Mouse (Mus musculus) limb, embryonic 11.5 days (tissue): ENCODE measurements around the gene Denr. TPM values are rescaled to one million over a fixed set of nuclear protein-coding genes. Genes with fewer than 3 reads are reported as not detected.

Experiments used
- ATAC-seq: fragments of 200-750 bp; cut with Nextera tagmentation; 2 replicates; pipeline ENCODE4 v1.8.0; 2017; ENCODE audit warnings: low read depth; ENCODE audit not compliant: insufficient number of reproducible peaks, low FRiP score, low TSS enrichment
- DNase-seq: peaks from one replicate; pipeline ENCODE4 v3.0.0-alpha.2; 2015; ENCODE audit warnings: low spot score
- H3K27ac ChIP-seq: fragments of 300-500 bp; sonication (generic); replicated peaks from 2 replicates; pipeline ENCODE4 v1.5.1; 2014; ENCODE audit warnings: low read depth, mild to moderate bottlenecking, low read length
- H3K27me3 ChIP-seq: fragments of 300-500 bp; sonication (generic); 2 replicates; pipeline ENCODE4 v1.6.1; 2014; ENCODE audit warnings: mild to moderate bottlenecking, low read length, mixed read lengths; ENCODE audit not compliant: control insufficient read depth, insufficient read depth
- H3K36me3 ChIP-seq: fragments of 300-500 bp; sonication (generic); 2 replicates; pipeline ENCODE4 v1.6.1; 2014; ENCODE audit warnings: mild to moderate bottlenecking, low read length, moderate library complexity, mixed read lengths; ENCODE audit not compliant: control insufficient read depth, insufficient read depth
- H3K4me1 ChIP-seq: fragments of 300-500 bp; sonication (generic); 2 replicates; pipeline ENCODE4 v1.6.1; 2014; ENCODE audit warnings: low read length, mixed read lengths; ENCODE audit not compliant: control insufficient read depth, insufficient read depth
- H3K4me2 ChIP-seq: fragments of 300-500 bp; sonication (generic); 2 replicates; pipeline ENCODE4 v1.6.1; 2014; ENCODE audit warnings: low read depth, mild to moderate bottlenecking, moderate library complexity; ENCODE audit not compliant: severe bottlenecking
- H3K4me3 ChIP-seq: fragments of 300-500 bp; sonication (generic); 2 replicates; pipeline ENCODE4 v1.5.1; 2014; ENCODE audit warnings: low read depth, low read length
- H3K9ac ChIP-seq: fragments of 300-500 bp; sonication (generic); 2 replicates; pipeline ENCODE4 v1.6.1; 2014; ENCODE audit warnings: mild to moderate bottlenecking, low read length
- H3K9me3 ChIP-seq: fragments of 300-500 bp; sonication (generic); 2 replicates; pipeline ENCODE4 v1.6.1; 2016; ENCODE audit warnings: low read length; ENCODE audit not compliant: control insufficient read depth
- WGBS: fragments of 180-500 bp; shearing (Covaris S2); extraction: QIAGEN DNeasy Blood & Tissue Kit; methylation state at CpG from one replicate; pipeline ENCODE4 v1.1.7; 2014; 5-methylcytosine and 5-hydroxymethylcytosine counted together
- polyA plus RNA-seq: library from polyadenylated mRNA; unstranded; fragments of >200 nt; fragmentation: Nextera tagmentation; extraction: Ambion mirVana; gene quantifications from 2 replicates; pipeline ENCODE4 v1.2.1, GENCODE M21; 2014

The Denr gene
- polyA plus RNA-seq, 1 experiment from 2014 or later: 186 TPM

DNA sequence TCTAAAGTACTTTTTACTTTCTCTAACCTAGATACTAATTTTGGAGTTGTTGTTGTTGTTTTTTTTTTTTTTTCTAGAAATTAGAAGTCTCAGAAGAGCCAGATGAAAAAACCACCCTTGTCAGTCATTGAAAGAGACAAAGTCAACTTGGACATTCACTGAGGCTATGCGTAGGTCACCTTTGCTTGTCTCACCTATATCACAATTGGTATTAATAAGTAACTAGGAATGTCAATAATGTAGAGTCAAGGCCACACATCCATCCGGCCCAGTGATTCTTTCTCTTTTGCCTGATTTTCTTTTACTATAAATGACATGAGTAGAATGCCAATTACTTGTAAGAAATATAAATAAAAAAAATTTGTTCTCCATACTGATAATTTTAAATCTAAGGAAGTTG is 59.8 kb downstream of the Denr start:
- Histone ChIP-seq H3K27ac (no peak overlapping the region), H3K9me3 (no peaks in the 10 kb centered on the region), H3K9ac (no peak overlapping the region), H3K36me3 (no peaks in the 10 kb centered on the region), H3K4me1 (no peaks in the 10 kb centered on the region), H3K27me3 (no peaks in the 10 kb centered on the region), H3K4me2 (no peak overlapping the region), H3K4me3 (no peak overlapping the region)
- DNase-seq: no peak
- 97% methylated on average over 2 of the region's 2 CpGs for WGBS
- no peak for ATAC-seq

GRCm38 (mm10) chr5:123968468-123968867 is 61.5 kb downstream of the Denr start:
- DNase-seq (no peak), ATAC-seq (no peak)
- no peaks in the 10 kb centered on the region for H3K9me3 ChIP-seq
- H3K9ac ChIP-seq: no peak overlapping the region
- H3K4me3 ChIP-seq: no peak overlapping the region
- H3K4me2 ChIP-seq: no peak overlapping the region
- H3K36me3 ChIP-seq: no peaks in the 10 kb centered on the region
- no peaks in the 10 kb centered on the region for H3K4me1 ChIP-seq
- no peak overlapping the region for H3K27ac ChIP-seq
- peaks cover 5% of the 10 kb centered on the region; the same call in 1 of the 2 replicates for H3K27me3 ChIP-seq
- 79% methylated on average over 5 of the region's 5 CpGs for WGBS

DNA sequence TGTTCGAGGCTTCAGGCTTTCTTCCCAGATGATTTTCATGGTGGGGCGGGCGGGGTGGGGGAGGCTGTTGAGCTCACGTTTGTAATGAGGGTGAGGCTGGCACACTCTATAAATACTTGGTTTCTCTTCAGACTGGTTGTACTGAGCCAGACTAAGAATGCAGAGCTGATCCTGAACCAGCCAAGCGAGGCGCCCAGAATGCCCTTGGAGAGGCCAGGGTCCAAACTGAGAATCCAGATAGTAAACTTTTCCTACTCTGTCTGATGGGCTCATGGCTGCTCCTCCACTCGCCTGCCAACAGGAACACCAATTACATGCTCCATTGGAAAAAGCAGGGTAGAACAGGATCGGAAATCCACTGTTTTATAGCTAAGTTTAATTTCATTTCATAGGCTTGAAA is 62.2 kb downstream of the Denr start:
- H3K36me3 ChIP-seq: no peaks in the 10 kb centered on the region
- no peak overlapping the region for H3K27ac ChIP-seq
- H3K9ac ChIP-seq: no peak overlapping the region
- H3K27me3 ChIP-seq: peaks cover 5% of the 10 kb centered on the region; the same call in 1 of the 2 replicates
- no peaks in the 10 kb centered on the region for H3K9me3 ChIP-seq
- no peak for ATAC-seq
- no peak for DNase-seq
- H3K4me1 ChIP-seq: no peaks in the 10 kb centered on the region
- WGBS: 79% methylated on average over 8 of the region's 8 CpGs
- no peak overlapping the region for H3K4me2 ChIP-seq
- no peak overlapping the region for H3K4me3 ChIP-seq

GRCm38 (mm10) chr5:123970576-123970975 is 63.6 kb downstream of the Denr start:
- ATAC-seq: no peak

GRCm38 (mm10) chr5:123972453-123972852 is 65.5 kb downstream of the Denr start:
- no peak for DNase-seq

More at GRCm38 (mm10) chr5:123970576-123970975, 63.6 kb downstream of the Denr start:
- no peaks in the 10 kb centered on the region for H3K36me3 ChIP-seq
- no peak overlapping the region for H3K27ac ChIP-seq
- no peak overlapping the region for H3K4me2 ChIP-seq
- no peak overlapping the region for H3K4me3 ChIP-seq
- peaks cover 5% of the 10 kb centered on the region; the same call in 1 of the 2 replicates for H3K27me3 ChIP-seq
- no peak for DNase-seq
- no peaks in the 10 kb centered on the region for H3K9me3 ChIP-seq
- no peaks in the 10 kb centered on the region for H3K4me1 ChIP-seq
- 84% methylated on average over 4 of the region's 4 CpGs for whole genome bisulfite sequencing
- no peak overlapping the region for H3K9ac ChIP-seq

GRCm38 (mm10) chr5:123973299-123974178 is 66.6 kb downstream of the Denr start, which contains the start of gene Hip1r:
Gene Hip1r (plus strand): TSS chr5:123973628.
- ATAC-seq: peak; percentile 68

More at GRCm38 (mm10) chr5:123972453-123972852, 65.5 kb downstream of the Denr start:
- no peak overlapping the region for H3K4me3 ChIP-seq
- H3K36me3 ChIP-seq: no peaks in the 10 kb centered on the region
- H3K27ac ChIP-seq: no peak overlapping the region
- 85% methylated on average over 6 of the region's 6 CpGs for WGBS
- no peak overlapping the region for H3K4me2 ChIP-seq
- H3K9ac ChIP-seq: no peak overlapping the region
- H3K4me1 ChIP-seq: peaks cover 5% of the 10 kb centered on the region
- no peaks in the 10 kb centered on the region for H3K9me3 ChIP-seq
- peaks cover 5% of the 10 kb centered on the region; the same call in 1 of the 2 replicates for H3K27me3 ChIP-seq
- ATAC-seq: no peak

GRCm38 (mm10) chr5:123974179-123974485 is 67.2 kb downstream of the Denr start:
- Histone ChIP-seq H3K4me1 (peaks cover 6% of the 10 kb centered on the region), H3K27ac (no peak overlapping the region), H3K4me3 (peak overlapping the region; percentile 63), H3K27me3 (peaks cover 5% of the 10 kb centered on the region; the same call in 1 of the 2 replicates), H3K9ac (no peak overlapping the region), H3K36me3 (no peaks in the 10 kb centered on the region), H3K4me2 (peak overlapping the region; percentile 79), H3K9me3 (no peaks in the 10 kb centered on the region)
- ATAC-seq (no peak), DNase-seq (no peak)
- 0% methylated on average over 14 of the region's 14 CpGs for WGBS

More at GRCm38 (mm10) chr5:123973299-123974178, 66.6 kb downstream of the Denr start, which contains the start of gene Hip1r:
- Histone ChIP-seq H3K9me3 (no peaks in the 10 kb centered on the region), H3K27ac (no peak within 1 kb of the TSS), H3K9ac (peak within 1 kb of the TSS; percentile 67), H3K4me1 (peaks cover 6% of the 10 kb centered on the region), H3K4me3 (peak within 1 kb of the TSS; percentile 63), H3K36me3 (no peaks in the 10 kb centered on the region), H3K27me3 (peaks cover 5% of the 10 kb centered on the region; the same call in 1 of the 2 replicates), H3K4me2 (peak within 1 kb of the TSS; percentile 79)
- under 1% methylated on average over 99 of the region's 106 CpGs for WGBS
- DNase-seq: peak; percentile 74

DNA sequence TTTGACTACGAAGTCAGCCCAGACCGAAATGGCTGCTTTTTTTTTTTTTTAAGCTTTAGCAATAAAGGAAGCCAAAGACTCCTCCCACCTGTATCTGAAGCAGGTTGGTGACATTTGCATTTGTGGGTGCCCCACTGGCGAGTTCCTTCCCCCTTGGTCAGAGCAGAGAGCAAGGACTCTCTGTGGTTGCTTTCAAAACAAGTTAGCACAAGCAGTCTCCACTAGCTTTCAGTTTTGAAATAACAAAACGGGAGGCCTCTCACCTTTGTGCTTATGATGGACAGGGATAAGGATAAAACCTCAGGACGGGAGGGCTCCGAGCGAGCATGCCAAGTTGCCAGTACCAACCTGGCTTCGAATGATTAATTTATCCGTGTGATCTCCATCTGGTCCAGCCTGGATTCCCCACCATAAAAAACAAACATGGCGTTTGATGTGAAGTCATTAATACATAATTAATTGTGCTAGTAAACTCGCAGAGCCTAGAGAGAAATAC is 67.7 kb downstream of the Denr start:
- peaks cover 5% of the 10 kb centered on the region; the same call in 1 of the 2 replicates for H3K27me3 ChIP-seq
- peak overlapping the region; percentile 63 for H3K4me3 ChIP-seq
- WGBS: 28% methylated on average over 11 of the region's 11 CpGs
- no peak for ATAC-seq
- H3K27ac ChIP-seq: no peak overlapping the region
- H3K9me3 ChIP-seq: no peaks in the 10 kb centered on the region
- DNase-seq: no peak
- H3K9ac ChIP-seq: no peak overlapping the region
- H3K36me3 ChIP-seq: no peaks in the 10 kb centered on the region
- H3K4me1 ChIP-seq: peaks cover 8% of the 10 kb centered on the region
- peak overlapping the region; percentile 79 for H3K4me2 ChIP-seq
